Mouse (Mus musculus): ENCODE results near the gene Tubgcp6. TPM values are rescaled to one million over a fixed set of nuclear protein-coding genes. Genes with fewer than 3 reads are reported as not detected.

Tubgcp6 gene
- polyA plus RNA-seq, 1 experiment from 2014 or later: 17.0 TPM

GRCm38 (mm10) chr15:89157954-89158353, 35.0 kb upstream of the Tubgcp6 start:
- no peak overlapping the region for H3K27ac ChIP-seq (ENCODE audit: low read depth, low read length)
- no peaks in the 10 kb centered on the region for H3K9me3 ChIP-seq (replicated peaks; ENCODE audit: control insufficient read depth, low read length)
- no peaks in the 10 kb centered on the region for H3K4me1 ChIP-seq (ENCODE audit: control insufficient read depth, insufficient read depth, low read length)
- ATAC-seq (peak; percentile 56; the same call in 1 of the 2 replicates), DNase-seq (ENCODE audit: low spot score) (peak; percentile 85)
- H3K9ac ChIP-seq (ENCODE audit: low read length): no peak overlapping the region
- H3K4me2 ChIP-seq (ENCODE audit: low read length): no peak overlapping the region
- peaks cover 98% of the 10 kb centered on the region for H3K36me3 ChIP-seq (ENCODE audit: control insufficient read depth, insufficient read depth, low read length)
- 67% methylated on average over 7 of the region's 7 CpGs for WGBS
- H3K27me3 ChIP-seq (replicated peaks; ENCODE audit: control insufficient read depth, insufficient read depth, low read length): no peaks in the 10 kb centered on the region
- H3K4me3 ChIP-seq (ENCODE audit: low read depth, low read length): no peak overlapping the region

- no peak for ATAC-seq
- no peaks in the 10 kb centered on the region for H3K9me3 ChIP-seq (replicated peaks; ENCODE audit: control insufficient read depth, low read length)
- peak; percentile 69 for DNase-seq (ENCODE audit: low spot score)
- H3K27me3 ChIP-seq (replicated peaks; ENCODE audit: control insufficient read depth, insufficient read depth, low read length): no peaks in the 10 kb centered on the region
- H3K9ac ChIP-seq (ENCODE audit: low read length): 0 out of 2 replicates have a peak overlapping the region, but pooled peaks have one; percentile 6
- H3K4me2 ChIP-seq (ENCODE audit: low read length): no peak overlapping the region
- no peak overlapping the region for H3K4me3 ChIP-seq (ENCODE audit: low read depth, low read length)
- peaks cover 23% of the 10 kb centered on the region for H3K4me1 ChIP-seq (ENCODE audit: control insufficient read depth, insufficient read depth, low read length)
- H3K36me3 ChIP-seq (ENCODE audit: control insufficient read depth, insufficient read depth, low read length): peaks cover 41% of the 10 kb centered on the region
- peak overlapping the region; percentile 67; the same call in 1 of the 2 replicates for H3K27ac ChIP-seq (ENCODE audit: low read depth, low read length)
Observed at GRCm38 (mm10) chr15:89152312-89152711, 29.4 kb upstream of the Tubgcp6 start.

- Histone ChIP-seq H3K27ac (ENCODE audit: low read depth, low read length) (peak overlapping the region; percentile 90), H3K9me3 (replicated peaks; ENCODE audit: control insufficient read depth, low read length) (no peaks in the 10 kb centered on the region), H3K9ac (ENCODE audit: low read length) (peak overlapping the region; percentile 90), H3K4me1 (ENCODE audit: control insufficient read depth, insufficient read depth, low read length) (peaks cover 27% of the 10 kb centered on the region), H3K27me3 (replicated peaks; ENCODE audit: control insufficient read depth, insufficient read depth, low read length) (no peaks in the 10 kb centered on the region), H3K36me3 (ENCODE audit: control insufficient read depth, insufficient read depth, low read length) (peaks cover 28% of the 10 kb centered on the region), H3K4me3 (ENCODE audit: low read depth, low read length) (peak overlapping the region; percentile 74), H3K4me2 (ENCODE audit: low read length) (peak overlapping the region; percentile 82)
- 6% methylated on average over 13 of the region's 13 CpGs for WGBS
- ATAC-seq (0 out of 2 replicates have a peak, but pooled peaks have one; percentile 4), DNase-seq (ENCODE audit: low spot score) (peak; percentile 41)
Observed at GRCm38 (mm10) chr15:89150041-89150390, 27.1 kb upstream of the Tubgcp6 start.

- no peaks in the 10 kb centered on the region for H3K27me3 ChIP-seq (replicated peaks; ENCODE audit: control insufficient read depth, insufficient read depth, low read length)
- H3K27ac ChIP-seq (ENCODE audit: low read depth, low read length): peak within 1 kb of the TSS; percentile 90
- peak within 1 kb of the TSS; percentile 90 for H3K9ac ChIP-seq (ENCODE audit: low read length)
- H3K9me3 ChIP-seq (replicated peaks; ENCODE audit: control insufficient read depth, low read length): no peaks in the 10 kb centered on the region
- DNase-seq (ENCODE audit: low spot score): peak; percentile 72
- 2% methylated on average over 31 of the region's 61 CpGs for WGBS
- peaks cover 27% of the 10 kb centered on the region for H3K4me1 ChIP-seq (ENCODE audit: control insufficient read depth, insufficient read depth, low read length)
- H3K4me2 ChIP-seq (ENCODE audit: low read length): peak within 1 kb of the TSS; percentile 82
- peaks cover 28% of the 10 kb centered on the region for H3K36me3 ChIP-seq (ENCODE audit: control insufficient read depth, insufficient read depth, low read length)
- ATAC-seq: peak; percentile 82
- H3K4me3 ChIP-seq (ENCODE audit: low read depth, low read length): peak within 1 kb of the TSS; percentile 74
Observed at GRCm38 (mm10) chr15:89149271-89150040, 26.5 kb upstream of the Tubgcp6 start, which contains the start of gene Mapk11. Mapk11 (minus strand) TSS chr15:89149628.

- Histone ChIP-seq H3K4me3 (ENCODE audit: low read depth, low read length) (peak overlapping the region; percentile 74), H3K27me3 (replicated peaks; ENCODE audit: control insufficient read depth, insufficient read depth, low read length) (no peaks in the 10 kb centered on the region), H3K9me3 (replicated peaks; ENCODE audit: control insufficient read depth, low read length) (no peaks in the 10 kb centered on the region), H3K27ac (ENCODE audit: low read depth, low read length) (peak overlapping the region; percentile 90), H3K36me3 (ENCODE audit: control insufficient read depth, insufficient read depth, low read length) (peaks cover 26% of the 10 kb centered on the region), H3K4me2 (ENCODE audit: low read length) (peak overlapping the region; percentile 82), H3K4me1 (ENCODE audit: control insufficient read depth, insufficient read depth, low read length) (peaks cover 27% of the 10 kb centered on the region), H3K9ac (ENCODE audit: low read length) (peak overlapping the region; percentile 90)
- peak; percentile 28 for DNase-seq (ENCODE audit: low spot score)
- 4% methylated on average over 25 of the region's 25 CpGs for WGBS
- peak; percentile 35 for ATAC-seq
Observed at GRCm38 (mm10) chr15:89148496-89149270, 25.8 kb upstream of the Tubgcp6 start.

GRCm38 (mm10) chr15:89147895-89148294, 25.0 kb upstream of the Tubgcp6 start:
- peak overlapping the region; percentile 74 for H3K4me3 ChIP-seq (ENCODE audit: low read depth, low read length)
- DNase-seq (ENCODE audit: low spot score): no peak
- WGBS: 45% methylated on average over 4 of the region's 4 CpGs
- H3K4me2 ChIP-seq (ENCODE audit: low read length): peak overlapping the region; percentile 82
- H3K36me3 ChIP-seq (ENCODE audit: control insufficient read depth, insufficient read depth, low read length): peaks cover 28% of the 10 kb centered on the region
- H3K27ac ChIP-seq (ENCODE audit: low read depth, low read length): no peak overlapping the region
- no peaks in the 10 kb centered on the region for H3K27me3 ChIP-seq (replicated peaks; ENCODE audit: control insufficient read depth, insufficient read depth, low read length)
- H3K9me3 ChIP-seq (replicated peaks; ENCODE audit: control insufficient read depth, low read length): no peaks in the 10 kb centered on the region
- peaks cover 27% of the 10 kb centered on the region for H3K4me1 ChIP-seq (ENCODE audit: control insufficient read depth, insufficient read depth, low read length)
- peak overlapping the region; percentile 90; the same call in 1 of the 2 replicates for H3K9ac ChIP-seq (ENCODE audit: low read length)
- ATAC-seq: no peak

GRCm38 (mm10) chr15:89147456-89147855, 24.5 kb upstream of the Tubgcp6 start:
- Histone ChIP-seq H3K4me1 (ENCODE audit: control insufficient read depth, insufficient read depth, low read length) (peaks cover 26% of the 10 kb centered on the region), H3K27me3 (replicated peaks; ENCODE audit: control insufficient read depth, insufficient read depth, low read length) (no peaks in the 10 kb centered on the region), H3K9ac (ENCODE audit: low read length) (peak overlapping the region; percentile 66), H3K36me3 (ENCODE audit: control insufficient read depth, insufficient read depth, low read length) (peaks cover 33% of the 10 kb centered on the region), H3K27ac (ENCODE audit: low read depth, low read length) (no peak overlapping the region), H3K4me3 (ENCODE audit: low read depth, low read length) (peak overlapping the region; percentile 74), H3K4me2 (ENCODE audit: low read length) (peak overlapping the region; percentile 82), H3K9me3 (replicated peaks; ENCODE audit: control insufficient read depth, low read length) (no peaks in the 10 kb centered on the region)
- WGBS: 20% methylated on average over 10 of the region's 10 CpGs
- ATAC-seq (no peak), DNase-seq (ENCODE audit: low spot score) (peak; percentile 15)

- Histone ChIP-seq H3K9me3 (replicated peaks; ENCODE audit: control insufficient read depth, low read length) (no peaks in the 10 kb centered on the region), H3K4me3 (ENCODE audit: low read depth, low read length) (peak overlapping the region; percentile 74), H3K36me3 (ENCODE audit: control insufficient read depth, insufficient read depth, low read length) (peaks cover 33% of the 10 kb centered on the region), H3K4me1 (ENCODE audit: control insufficient read depth, insufficient read depth, low read length) (peaks cover 22% of the 10 kb centered on the region), H3K9ac (ENCODE audit: low read length) (peak overlapping the region; percentile 66), H3K27me3 (replicated peaks; ENCODE audit: control insufficient read depth, insufficient read depth, low read length) (no peaks in the 10 kb centered on the region), H3K27ac (ENCODE audit: low read depth, low read length) (peak overlapping the region; percentile 63), H3K4me2 (ENCODE audit: low read length) (peak overlapping the region; percentile 82)
- WGBS: 10% methylated on average over 16 of the region's 16 CpGs
- ATAC-seq (no peak), DNase-seq (ENCODE audit: low spot score) (peak; percentile 42)
Observed at GRCm38 (mm10) chr15:89147024-89147423, 24.1 kb upstream of the Tubgcp6 start.

Measured in forebrain, embryonic 14.5 days (tissue).